Mouse (Mus musculus) CH12.LX (cell line): ENCODE measurements at regions not wholly inside any gene's neighbourhood (a gene's known extent, or its start where the extent isn't known, plus 50 kb on each side); places are given as distances from the start of the nearest gene placed in this dataset.

Experiments used
- DNase-seq: peaks from one replicate; pipeline ENCODE4 v3.0.0-alpha.2; 2013; ENCODE audit errors: extremely low read depth
- H3K27ac ChIP-seq: 2 replicates; pipeline ENCODE4 v1.5.1; 2012; ENCODE audit warnings: low read depth, mild to moderate bottlenecking, control low read depth, moderate library complexity; ENCODE audit not compliant: insufficient read depth
- H3K27me3 ChIP-seq: replicated peaks from 2 replicates; pipeline ENCODE3; 2012; ENCODE audit warnings: inconsistent platforms
- H3K36me3 ChIP-seq, 2 experiments: replicated peaks in 1 of 2; 2 replicates each; pipeline versions ENCODE3 to v1.6.1; 2012; ENCODE audit warnings: inconsistent platforms in 1 of 2, low read length in 1 of 2, mild to moderate bottlenecking in 1 of 2, mixed read lengths in 1 of 2, moderate library complexity in 1 of 2; ENCODE audit not compliant: control insufficient read depth in 1 of 2, insufficient read depth in 1 of 2
- H3K4me1 ChIP-seq, 2 experiments: 2 replicates each; pipeline ENCODE4 v1.6.1; 2012; ENCODE audit warnings: inconsistent platforms in 1 of 2, moderate library complexity in 1 of 2; ENCODE audit not compliant: insufficient read depth in 2 of 2, control insufficient read depth in 1 of 2
- H3K4me2 ChIP-seq: 2 replicates; pipeline ENCODE4 v1.6.1; 2012; ENCODE audit warnings: low read depth, mild to moderate bottlenecking, control low read depth; ENCODE audit not compliant: poor library complexity, insufficient read depth, severe bottlenecking
- H3K4me3 ChIP-seq, 3 experiments: fragments of 150-350 bp in 1 of 3; sonication (generic) in 1 of 3; replicated peaks in 1 of 3; 2 replicates each; pipeline versions ENCODE3 to v1.5.1; 2011 to 2012; ENCODE audit warnings: low read depth in 2 of 3, low read length in 2 of 3, mild to moderate bottlenecking in 2 of 3, moderate library complexity in 2 of 3, control low read depth in 1 of 3, improper control_type of control experiment in 1 of 3, inconsistent platforms in 1 of 3, mixed read lengths in 1 of 3; ENCODE audit not compliant: poor library complexity in 1 of 3
- H3K79me2 ChIP-seq: replicated peaks from 2 replicates; pipeline ENCODE4 v1.6.1; 2012; ENCODE audit warnings: mild to moderate bottlenecking, moderate library complexity; ENCODE audit not compliant: control insufficient read depth, poor library complexity, insufficient read depth, severe bottlenecking; ENCODE audit errors: extremely low read depth
- H3K9ac ChIP-seq: 2 replicates; pipeline ENCODE4 v1.6.1; 2012; ENCODE audit warnings: low read depth, mild to moderate bottlenecking, control low read depth, moderate library complexity; ENCODE audit not compliant: insufficient read depth
- H3K9me3 ChIP-seq: replicated peaks from 2 replicates; pipeline ENCODE3; 2012; ENCODE audit warnings: low read length, inconsistent platforms, mixed read lengths
- CHD1 ChIP-seq: IDR thresholded peaks from 2 replicates; pipeline ENCODE4 v1.6.1; 2012; ENCODE audit warnings: low read depth, low read length, improper control_type of control experiment, inconsistent platforms
- CTCF ChIP-seq, 2 experiments: IDR thresholded peaks in 1 of 2; conservative IDR thresholded peaks in 1 of 2; 2 replicates each; pipeline ENCODE4 v1.5.1; 2011 to 2012; ENCODE audit warnings: low read depth in 2 of 2, low read length in 2 of 2, improper control_type of control experiment in 1 of 2, inconsistent platforms in 1 of 2, mild to moderate bottlenecking in 1 of 2, moderate library complexity in 1 of 2
- E2F4 ChIP-seq: IDR thresholded peaks from 2 replicates; pipeline ENCODE4 v1.6.1; 2011; ENCODE audit warnings: low read depth, low read length, improper control_type of control experiment; ENCODE audit not compliant: insufficient replicate concordance
- EP300 ChIP-seq: IDR thresholded peaks from 2 replicates; pipeline ENCODE4 v1.6.1; 2011; ENCODE audit warnings: low read length, improper control_type of control experiment
- ETS1 ChIP-seq: conservative IDR thresholded peaks from 2 replicates; pipeline ENCODE4 v1.6.1; 2012; ENCODE audit warnings: low read depth, mild to moderate bottlenecking, inconsistent platforms, low read length, improper control_type of control experiment, moderate library complexity
- HCFC1 ChIP-seq: IDR thresholded peaks from 2 replicates; pipeline ENCODE4 v1.6.1; 2012; ENCODE audit warnings: low read depth, mild to moderate bottlenecking, inconsistent platforms, low read length, improper control_type of control experiment
- IRF4 ChIP-seq: IDR thresholded peaks from 2 replicates; pipeline ENCODE4 v1.6.1; 2014; ENCODE audit warnings: low read depth, mild to moderate bottlenecking, inconsistent platforms, low read length, improper control_type of control experiment
- JUN ChIP-seq: IDR thresholded peaks from 2 replicates; pipeline ENCODE4 v1.6.1; 2011; ENCODE audit warnings: low read depth, mild to moderate bottlenecking, low read length, improper control_type of control experiment, moderate library complexity; ENCODE audit not compliant: insufficient read depth
- JUND ChIP-seq: conservative IDR thresholded peaks from 2 replicates; pipeline ENCODE4 v1.6.1; 2011; ENCODE audit warnings: low read depth, low read length, improper control_type of control experiment
- KAT2A ChIP-seq: IDR thresholded peaks from 2 replicates; pipeline ENCODE4 v1.6.1; 2012; ENCODE audit warnings: low read length, improper control_type of control experiment, inconsistent platforms; ENCODE audit not compliant: insufficient replicate concordance
- MAFK ChIP-seq: IDR thresholded peaks from 2 replicates; pipeline ENCODE4 v1.6.1; 2011; ENCODE audit warnings: low read length, improper control_type of control experiment; ENCODE audit not compliant: insufficient replicate concordance
- MAX ChIP-seq: IDR thresholded peaks from 2 replicates; pipeline ENCODE4 v1.6.1; 2011; ENCODE audit warnings: low read length, improper control_type of control experiment
- MEF2A ChIP-seq: IDR thresholded peaks from 2 replicates; pipeline ENCODE4 v1.6.1; 2014; ENCODE audit warnings: low read depth, mild to moderate bottlenecking, inconsistent platforms, low read length, improper control_type of control experiment, borderline replicate concordance
- MXI1 ChIP-seq: IDR thresholded peaks from 2 replicates; pipeline ENCODE4 v1.6.1; 2011; ENCODE audit warnings: mild to moderate bottlenecking, low read depth, low read length, improper control_type of control experiment
- NRF1 ChIP-seq: IDR thresholded peaks from 2 replicates; pipeline ENCODE4 v1.6.1; 2014; ENCODE audit warnings: low read depth, mild to moderate bottlenecking, inconsistent platforms, low read length, improper control_type of control experiment, moderate library complexity
- PAX5 ChIP-seq: IDR thresholded peaks from 2 replicates; pipeline ENCODE4 v1.6.1; 2012; ENCODE audit warnings: low read length, inconsistent platforms, mixed read lengths
- POLR2A ChIP-seq: IDR thresholded peaks from 2 replicates; pipeline ENCODE4 v1.6.1; 2011; ENCODE audit warnings: low read depth, mild to moderate bottlenecking, improper control_type of control experiment, low read length
- RCOR1 ChIP-seq: conservative IDR thresholded peaks from 2 replicates; pipeline ENCODE4 v1.6.1; 2012; ENCODE audit warnings: low read depth, mild to moderate bottlenecking, inconsistent platforms, low read length, improper control_type of control experiment
- SIN3A ChIP-seq: IDR thresholded peaks from 2 replicates; pipeline ENCODE4 v1.6.1; 2012; ENCODE audit warnings: low read length, improper control_type of control experiment, inconsistent platforms
- SMC3 ChIP-seq: IDR thresholded peaks from 2 replicates; pipeline ENCODE4 v1.6.1; 2011; ENCODE audit warnings: low read depth, low read length, improper control_type of control experiment
- TBP ChIP-seq: conservative IDR thresholded peaks from 2 replicates; pipeline ENCODE4 v1.6.1; 2011; ENCODE audit warnings: low read depth, low read length, improper control_type of control experiment
- TCF12 ChIP-seq: IDR thresholded peaks from 2 replicates; pipeline ENCODE4 v1.6.1; 2014; ENCODE audit warnings: low read depth, mild to moderate bottlenecking, inconsistent platforms, low read length, improper control_type of control experiment
- UBTF ChIP-seq: IDR thresholded peaks from 2 replicates; pipeline ENCODE4 v1.6.1; 2012; ENCODE audit warnings: low read depth, mild to moderate bottlenecking, inconsistent platforms, low read length, improper control_type of control experiment, moderate library complexity
- USF1 ChIP-seq: IDR thresholded peaks from 2 replicates; pipeline ENCODE4 v1.6.1; 2014; ENCODE audit warnings: low read depth, mild to moderate bottlenecking, inconsistent platforms, low read length, improper control_type of control experiment
- USF2 ChIP-seq: conservative IDR thresholded peaks from 2 replicates; pipeline ENCODE4 v1.6.1; 2011; ENCODE audit warnings: low read depth, low read length, improper control_type of control experiment
- ZC3H11A ChIP-seq: IDR thresholded peaks from 2 replicates; pipeline ENCODE4 v1.6.1; 2012; ENCODE audit warnings: low read depth, mild to moderate bottlenecking, inconsistent platforms, low read length, improper control_type of control experiment
- ZKSCAN1 ChIP-seq: IDR thresholded peaks from 2 replicates; pipeline ENCODE4 v1.6.1; 2012; ENCODE audit warnings: low read depth, inconsistent platforms, low read length, improper control_type of control experiment, borderline replicate concordance
- ZNF384 ChIP-seq: IDR thresholded peaks from 2 replicates; pipeline ENCODE4 v1.6.1; 2012; ENCODE audit warnings: low read depth, low read length, improper control_type of control experiment, inconsistent platforms
- dilution Hi-C: fragments of 300-500 bp; cut with MboI; formaldehyde crosslinking; loops from 2 replicates; pipeline ENCODE4 v1.14.3; 2020; ENCODE audit warnings: low sequenced_read_pairs; ENCODE audit not compliant: extremely low pct_unique_long_range_greater_than_20kb, extremely low pct_ligation_motif_present
- in situ Hi-C: fragments of 300-500 bp; cut with MboI; formaldehyde crosslinking; loops from 3 replicates; pipeline ENCODE4 v1.14.3; 2019; ENCODE audit warnings: low sequenced_read_pairs, low pct_ligation_motif_present, low pct_unique_long_range_greater_than_20kb, mixed read lengths

- H3K9ac ChIP-seq = no peak overlapping the region
- dilution Hi-C loops = no loop called here
- H3K27me3 ChIP-seq = no peaks in the 10 kb centered on the region
- peaks cover 3 to 31% of the 10 kb centered on the region in 2 experiments; a peak in 3 of 4 replicates for H3K4me1 ChIP-seq
- no peak overlapping the region for H3K4me3 ChIP-seq
- H3K36me3 ChIP-seq = no peaks in the 10 kb centered on the region
- H3K4me2 ChIP-seq = no peak overlapping the region
- TF ChIP-seq EP300 = no peak
- no peak for TF ChIP-seq CTCF (conservative IDR thresholded peaks at IDR 0.05 in 1 of 2, IDR thresholded peaks at IDR 0.05 in 1 of 2; ENCODE audit: low read depth in 2 of 2, low read length in 2 of 2)
- TF ChIP-seq USF2 = no peak
- no peak for TF ChIP-seq ZC3H11A
- no peak for TF ChIP-seq UBTF
- TF ChIP-seq KAT2A = no peak
- TF ChIP-seq ZKSCAN1 = no peak
- no peak for TF ChIP-seq JUND
- no peak for TF ChIP-seq TBP
- TF ChIP-seq CHD1 = no peak
- TF ChIP-seq MAFK = no peak
- no peak for TF ChIP-seq E2F4
- TF ChIP-seq NRF1 = no peak
- TF ChIP-seq MAX = no peak
- TF ChIP-seq ETS1 = no peak
- TF ChIP-seq SMC3 = no peak
- TF ChIP-seq HCFC1 = no peak
- no peak for TF ChIP-seq TCF12
- DNase-seq = no peak
- no peaks in the 10 kb centered on the region for H3K9me3 ChIP-seq
- no peaks in the 10 kb centered on the region for H3K79me2 ChIP-seq
- H3K27ac ChIP-seq = no peak overlapping the region
- in situ Hi-C loops = no loop called here
Observed at GRCm38 (mm10) chr6:18651319-18651718, 136.7 kb upstream of the Cttnbp2 start.

GRCm38 (mm10) chr6:18652006-18652601, 137.5 kb upstream of the Cttnbp2 start:
- no peak for DNase-seq
- H3K4me2 ChIP-seq = no peak overlapping the region
- peaks cover 3 to 36% of the 10 kb centered on the region in 2 experiments; a peak in 3 of 4 replicates for H3K4me1 ChIP-seq
- no peak overlapping the region for H3K4me3 ChIP-seq
- TF ChIP-seq RCOR1 (no peak), IRF4 (no peak), JUN (no peak), UBTF (no peak), POLR2A (no peak), USF1 (no peak), MAFK (no peak), MXI1 (no peak), MEF2A (no peak), JUND (no peak), SIN3A (no peak), ZC3H11A (no peak), EP300 (no peak), CHD1 (no peak), ZKSCAN1 (no peak), ETS1 (no peak), ZNF384 (no peak), KAT2A (no peak), TCF12 (no peak), PAX5 (no peak)
- TF ChIP-seq, all 38 proteins: peak for 0
- dilution Hi-C loops = no loop called here
- no peaks in the 10 kb centered on the region for H3K27me3 ChIP-seq
- in situ Hi-C loops = no loop called here
- no peaks in the 10 kb centered on the region for H3K9me3 ChIP-seq
- no peaks in the 10 kb centered on the region for H3K79me2 ChIP-seq
- no peak overlapping the region for H3K27ac ChIP-seq
- H3K9ac ChIP-seq = no peak overlapping the region
- H3K36me3 ChIP-seq = no peaks in the 10 kb centered on the region
